ENCODE assay signal across 12 mouse cellular contexts in genomic region chr1:135133678-135134435, GRCm38 (mm10). TPM values are rescaled to one million over a fixed set of nuclear protein-coding genes. Genes with fewer than 3 reads are reported as not detected.
A peak's percentile ranks its signal among the peaks of the same experiment; 100 is the strongest.
DNase-seq lines count a peak whose midpoint lies in the region; ATAC-seq and TF ChIP-seq lines count a peak whose summit lies in the region.
"Had no signal": no experiment of that assay in that cellular context is flagged by ENCODE, and none has a peak within 500 bp of the region (broad histone marks: within the 10 kb centered on the region; RNA-seq: fewer than 3 reads in every experiment).

No protein-coding gene starts in this region.

- H3K4me1 ChIP-seq in G1E (ENCODE audit: insufficient read depth, low read depth, low read length): peaks cover 96% of the 10 kb centered on the region
- H3K4me1 ChIP-seq in embryonic facial prominence, embryonic 10.5 days: peaks cover 41% of the 10 kb centered on the region

- ATAC-seq in G1E (ENCODE audit: extremely low read depth, insufficient number of reproducible peaks, low FRiP score, poor library complexity, severe bottlenecking): peak; percentile 22
- 0 out of 2 replicates have a peak, but pooled peaks have one; percentile 8 for ATAC-seq in erythroblast, adult 5-6 weeks (replicated peaks; ENCODE audit: low FRiP score, poor library complexity, severe bottlenecking)

- peak; percentile 74 for DNase-seq in G1E (ENCODE audit: low spot score)
- peak; percentile 68 to 69 for DNase-seq in thymus, postnatal 10 days (ENCODE audit: low spot score in 2 of 2)
- no peak for DNase-seq in embryonic facial prominence, embryonic 10.5 days (ENCODE audit: low spot score)
- no peak for DNase-seq in adrenal gland, postnatal 25 days
- DNase-seq in adrenal gland, adult 8-10 months: no peak

- H3K27me3 ChIP-seq in G1E (ENCODE audit: insufficient read depth, low read length): no peaks in the 10 kb centered on the region; the same call in 1 of the 2 replicates
- H3K27me3 ChIP-seq in embryonic facial prominence, embryonic 10.5 days (replicated peaks; ENCODE audit: low read depth, poor library complexity, severe bottlenecking): peaks cover 20% of the 10 kb centered on the region

- peak; percentile 36; the same call in 1 of the 2 replicates for TF ChIP-seq CTCF in G1E (IDR thresholded peaks at IDR 0.05; ENCODE audit: low read depth, low read length)

- peaks cover 65% of the 10 kb centered on the region for H3K36me3 ChIP-seq in G1E (replicated peaks)
- H3K36me3 ChIP-seq in macrophage (ENCODE audit: inconsistent target): peaks cover 14% of the 10 kb centered on the region
- no peaks in the 10 kb centered on the region for H3K36me3 ChIP-seq in embryonic facial prominence, embryonic 10.5 days (replicated peaks)
- H3K36me3 ChIP-seq: heart, embryonic 10.5 days; limb, embryonic 12.5 days had no signal

- H3K4me3 ChIP-seq in G1E (ENCODE audit: low read depth, low read length) (peak overlapping the region; percentile 77), macrophage (ENCODE audit: inconsistent target) (peak overlapping the region; percentile 59)
- H3K4me3 ChIP-seq in embryonic facial prominence, embryonic 10.5 days: no peak overlapping the region
- H3K4me3 ChIP-seq: heart, embryonic 10.5 days; limb, embryonic 12.5 days had no signal

- H3K27ac ChIP-seq in macrophage: peak overlapping the region; percentile 97
- no peak overlapping the region for H3K27ac ChIP-seq in embryonic facial prominence, embryonic 10.5 days (replicated peaks)
- H3K27ac ChIP-seq: hindbrain, embryonic 14.5 days; limb, embryonic 12.5 days had no signal

- H3K79me2 ChIP-seq in macrophage (ENCODE audit: inconsistent target): peaks cover 27% of the 10 kb centered on the region

- 24% methylated on average over 10 of the region's 10 CpGs for WGBS in macrophage (ENCODE audit: missing documents)
- WGBS in embryonic facial prominence, embryonic 10.5 days: 79% methylated on average over 10 of the region's 10 CpGs

- no peaks in the 10 kb centered on the region for H3K9me3 ChIP-seq in G1E (replicated peaks)
- H3K9me3 ChIP-seq in embryonic facial prominence, embryonic 10.5 days: no peaks in the 10 kb centered on the region
- H3K9me3 ChIP-seq: heart, embryonic 10.5 days; limb, embryonic 12.5 days had no signal

RNA-seq across cellular contexts. Expression of gene Ptpn7, which starts 1.4 kb away (rescaled TPM):
- total RNA-seq in G1E (2014; fragmentation: Nextera tagmentation) (132 and 147 TPM in 2 replicates), G1E (2017) (212 and 227 TPM in 2 replicates)
- polyA plus RNA-seq in G1E (2012) (341 and 359 TPM in 2 replicates), macrophage (2018) (25.1 to 57.9 TPM (median 26.9 TPM) in 3 replicates)
- total RNA-seq in erythroblast, adult 5-6 weeks (2015; ENCODE audit: low replicate concordance): 14.6 and 15.5 TPM in 2 replicates
- 22.7 and 23.9 TPM in 2 replicates for total RNA-seq in erythroblast, adult 5-6 weeks (2017; ENCODE audit: low replicate concordance)
- total RNA-seq in macrophage (2018; cell fraction: chromatin; rRNA removed): 10 to 100 TPM in 21 of 26 experiments, 1 to 10 TPM in 5; 4.0 to 47.8 (median 24.6) TPM
- 10 to 100 TPM in 25 of 26 experiments, 1 to 10 TPM in 1; 8.1 to 42.2 (median 27.2) TPM for total RNA-seq in macrophage (2018; cell fraction: cytosol; rRNA removed)
- 10 to 100 TPM in 20 of 26 experiments, 1 to 10 TPM in 6; 4.6 to 57.7 (median 19.2) TPM for total RNA-seq in macrophage (2018; cell fraction: nucleus; rRNA removed)
- 1.3 and 2.1 TPM in 2 replicates for polyA plus RNA-seq in embryonic facial prominence, embryonic 10.5 days (2016; fragmentation: Nextera tagmentation; extraction: Ambion mirVana)
- total RNA-seq in adrenal gland, postnatal 25 days (2021): 1.4 and 1.5 TPM in 2 replicates
- total RNA-seq in adrenal gland, adult 8-10 months (2022): 1 to 10 TPM; 1.4 to 1.5 (median 1.4) TPM

RNA-seq across cellular contexts. Expression of gene Arl8a, which starts 12.8 kb away (rescaled TPM):
- 93.7 and 103 TPM in 2 replicates for total RNA-seq in G1E (2014; fragmentation: Nextera tagmentation)
- 45.0 and 46.6 TPM in 2 replicates for total RNA-seq in G1E (2017)
- 88.0 and 99.6 TPM in 2 replicates for polyA plus RNA-seq in G1E (2012)
- 22.3 and 23.4 TPM in 2 replicates for total RNA-seq in erythroblast, adult 5-6 weeks (2015; ENCODE audit: low replicate concordance)
- total RNA-seq in erythroblast, adult 5-6 weeks (2017; ENCODE audit: low replicate concordance): 7.2 and 11.9 TPM in 2 replicates
- total RNA-seq in macrophage (2018; cell fraction: chromatin; rRNA removed): 100 to 1,000 TPM; 289 to 598 (median 388) TPM
- 100 to 1,000 TPM; 209 to 299 (median 243) TPM for total RNA-seq in macrophage (2018; cell fraction: cytosol; rRNA removed)
- total RNA-seq in macrophage (2018; cell fraction: nucleus; rRNA removed): 100 to 1,000 TPM; 250 to 405 (median 299) TPM
- 169 to 332 TPM (median 211 TPM) in 3 replicates for polyA plus RNA-seq in macrophage (2018)
- polyA plus RNA-seq in embryonic facial prominence, embryonic 10.5 days (2016; fragmentation: Nextera tagmentation; extraction: Ambion mirVana): 48.3 and 50.3 TPM in 2 replicates
- 47.8 and 59.0 TPM in 2 replicates for total RNA-seq in adrenal gland, postnatal 25 days (2021)
- total RNA-seq in adrenal gland, adult 8-10 months (2022): 10 to 100 TPM; 57.5 to 77.4 (median 68.5) TPM

RNA-seq across cellular contexts. Expression of gene Lgr6, which starts 28.8 kb away (rescaled TPM):
- total RNA-seq in G1E (2014; fragmentation: Nextera tagmentation) (0.30 TPM in 1 of 2 replicates, not detected in the other), G1E (2017) (0.12 and 0.38 TPM in 2 replicates)
- polyA plus RNA-seq in G1E (2012) (0.43 and 0.54 TPM in 2 replicates), macrophage (2018) (not detected in 3 replicates)
- total RNA-seq in erythroblast, adult 5-6 weeks (2015; ENCODE audit: low replicate concordance): not detected in 2 replicates
- not detected in 2 replicates for total RNA-seq in erythroblast, adult 5-6 weeks (2017; ENCODE audit: low replicate concordance)
- total RNA-seq in macrophage (2018; cell fraction: chromatin; rRNA removed): not detected
- not detected for total RNA-seq in macrophage (2018; cell fraction: cytosol; rRNA removed)
- total RNA-seq in macrophage (2018; cell fraction: nucleus; rRNA removed): not detected
- 0.73 and 1.1 TPM in 2 replicates for polyA plus RNA-seq in embryonic facial prominence, embryonic 10.5 days (2016; fragmentation: Nextera tagmentation; extraction: Ambion mirVana)
- total RNA-seq in adrenal gland, postnatal 25 days (2021): 2.2 and 2.4 TPM in 2 replicates
- 1 to 10 TPM in 2 of 4 experiments, under 1 TPM in 2; 0.40 to 2.2 (median 1.1) TPM for total RNA-seq in adrenal gland, adult 8-10 months (2022)

RNA-seq across cellular contexts. Expression of gene Gpr37l1, which starts 33.6 kb away (rescaled TPM):
- total RNA-seq in G1E (2014; fragmentation: Nextera tagmentation) (not detected in 2 replicates), G1E (2017) (0.05 TPM in 1 of 2 replicates, not detected in the other)
- polyA plus RNA-seq in G1E (2012) (not detected in 2 replicates), macrophage (2018) (not detected in 3 replicates)
- total RNA-seq in erythroblast, adult 5-6 weeks (2015; ENCODE audit: low replicate concordance): 1.0 TPM in 1 of 2 replicates, not detected in the other
- total RNA-seq in erythroblast, adult 5-6 weeks (2017; ENCODE audit: low replicate concordance): not detected in 2 replicates
- not detected for total RNA-seq in macrophage (2018; cell fraction: chromatin; rRNA removed)
- total RNA-seq in macrophage (2018; cell fraction: cytosol; rRNA removed): not detected
- total RNA-seq in macrophage (2018; cell fraction: nucleus; rRNA removed): not detected
- polyA plus RNA-seq in embryonic facial prominence, embryonic 10.5 days (2016; fragmentation: Nextera tagmentation; extraction: Ambion mirVana): not detected in 2 replicates
- total RNA-seq in adrenal gland, postnatal 25 days (2021): 0.52 and 0.67 TPM in 2 replicates
- 1 to 10 TPM in 3 of 4 experiments, under 1 TPM in 1; 0.80 to 1.9 (median 1.3) TPM for total RNA-seq in adrenal gland, adult 8-10 months (2022)
- total RNA-seq: common myeloid progenitor, adult 5-6 weeks had no signal
- polyA plus RNA-seq: heart, embryonic 10.5 days; kidney, embryonic 14.5 days; limb, embryonic 12.5 days had no signal

Comparison
In these comparisons a context has a peak if more than half of its experiments do, and no peak if none do; other contexts are left out.
1. DNase-seq: peak in G1E (single experiment) and thymus, postnatal 10 days (2 of 2); none in embryonic facial prominence, embryonic 10.5 days (single experiment), adrenal gland, postnatal 25 days (single experiment) and adrenal gland, adult 8-10 months (single experiment).
2. RNA of gene Ptpn7, which starts 1.4 kb away (total RNA-seq): 132 to 227 TPM in G1E; 14.6 to 23.9 TPM in erythroblast, adult 5-6 weeks, 1.4 to 1.5 TPM in adrenal gland, postnatal 25 days and 1.4 to 1.5 TPM in adrenal gland, adult 8-10 months; every median in the first group is over 4 times any median in the second.